Mouse (Mus musculus) frontal cortex, postnatal 10 days (tissue): ENCODE measurements around the gene Mok.
A peak's percentile ranks its signal among the peaks of the same experiment; 100 is the strongest.
"Not testable (repeated sequence)": the region's sequence is repeated elsewhere in the genome, so short reads cannot be mapped to it uniquely, and the experiment has no call there.

Source experiments
- DNase-seq, 2 experiments: peaks; one replicate each; pipeline ENCODE4 v3.0.0; 2022; ENCODE audit warnings: low spot score in 2 of 2, mixed read lengths in 1 of 2

Gene Mok

DNA sequence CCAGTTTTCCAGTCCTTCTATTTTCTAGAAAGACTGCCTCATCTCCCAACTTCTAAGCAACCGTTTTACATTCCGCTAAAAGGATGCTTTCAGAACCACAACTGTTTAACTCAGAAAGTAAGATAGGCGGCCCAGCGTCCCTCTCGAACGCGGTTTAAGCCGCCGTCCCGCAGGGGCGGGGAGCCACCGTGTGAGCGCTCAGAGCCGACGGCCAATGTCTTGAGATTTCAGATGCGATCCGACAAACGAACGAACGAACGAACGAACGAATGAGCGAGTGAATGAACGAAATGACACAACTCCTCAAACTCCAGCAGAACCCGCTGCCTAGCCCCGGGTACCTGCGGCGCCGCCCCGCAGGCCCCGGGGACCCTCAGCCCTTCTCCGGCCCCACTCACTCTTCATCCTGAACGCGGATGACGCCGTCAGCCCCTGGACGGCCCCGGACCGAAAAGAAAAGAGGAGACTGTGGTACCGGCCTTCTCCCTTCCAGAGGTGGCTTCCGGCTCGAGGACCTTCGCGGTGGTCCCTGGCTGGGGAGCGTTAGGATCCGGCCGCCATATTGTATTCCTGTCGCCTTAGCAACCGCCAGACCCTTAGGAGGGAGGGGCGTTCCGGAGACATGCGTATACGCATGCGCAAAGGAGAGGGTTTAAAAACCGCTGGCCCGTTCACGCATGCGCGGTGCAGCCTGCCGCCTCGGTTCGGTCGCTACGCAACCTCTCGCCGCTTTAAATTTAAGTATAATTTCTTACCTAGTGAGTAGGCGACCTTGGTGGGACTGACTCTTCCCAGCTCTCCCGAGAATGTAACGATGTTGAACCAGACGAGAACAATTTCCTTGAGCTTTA lies at the start of gene Mok:
Mok (minus strand) TSS at position 592 of the 851 bp plus-strand sequence.
- peak; percentile 92 to 96 for DNase-seq

DNA sequence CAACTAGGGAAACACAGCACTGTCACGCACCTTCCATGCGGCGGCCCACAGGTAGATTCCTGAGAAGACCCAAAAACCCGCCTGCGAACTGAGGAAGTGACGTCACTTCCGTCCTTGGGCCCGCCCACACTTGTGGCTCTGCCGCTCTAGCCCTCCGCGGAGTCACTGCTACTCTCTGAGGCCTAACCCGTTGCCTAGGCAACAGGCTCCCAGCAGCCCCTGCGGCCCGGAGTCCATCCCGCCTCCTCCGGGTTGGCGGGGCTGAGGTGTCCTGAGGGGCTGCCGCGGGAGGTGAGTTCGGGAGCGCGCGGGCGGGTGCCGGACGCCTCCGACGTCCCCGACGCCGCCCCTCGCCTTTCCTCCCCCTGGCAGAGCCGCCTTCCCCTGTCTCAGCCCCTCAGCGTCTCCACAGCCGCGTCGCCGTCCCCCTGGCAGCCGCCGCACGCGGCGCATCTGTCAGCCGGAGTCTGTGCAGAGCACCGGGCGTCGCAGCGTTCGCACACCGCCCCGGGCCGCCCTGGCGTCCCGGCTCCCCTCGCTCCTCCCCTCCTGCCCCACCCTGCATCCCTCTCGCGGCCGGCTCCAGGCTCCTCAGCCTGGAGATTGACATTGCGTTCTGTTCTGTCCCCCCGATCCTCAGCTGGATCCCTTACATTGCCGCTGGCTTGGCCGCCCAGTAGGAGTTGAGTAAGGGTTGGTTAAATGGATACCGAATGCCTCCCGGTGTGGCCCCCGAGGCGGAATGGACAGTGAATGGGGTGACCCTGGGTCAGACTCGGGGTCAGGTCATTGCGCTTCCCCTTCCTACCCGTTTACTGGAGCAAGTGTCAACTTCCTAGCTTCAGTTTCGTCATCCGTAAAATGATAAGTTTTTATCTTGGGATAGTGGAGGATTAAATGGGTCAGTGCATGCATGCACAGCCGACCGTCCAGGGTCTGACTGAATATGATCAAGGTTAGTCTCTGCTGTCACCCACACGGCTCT lies 48.6 kb upstream of the Mok start, which contains the start of the genes Cinp and Tecpr2:
Cinp (minus strand) TSS at position 110 of the 985 bp plus-strand sequence.
Tecpr2 (plus strand) TSS at position 229 of the 985 bp plus-strand sequence.
- peak; percentile 95 to 96 for DNase-seq

- no peak for DNase-seq
Measured at GRCm38 (mm10) chr12:110888606-110889005, 47.9 kb upstream of the Mok start.

GRCm38 (mm10) chr12:110888106-110888505 lies 47.4 kb upstream of the Mok start:
- DNase-seq = no peak

GRCm38 (mm10) chr12:110885251-110885650 lies 44.5 kb upstream of the Mok start:
- no peak for DNase-seq

DNA sequence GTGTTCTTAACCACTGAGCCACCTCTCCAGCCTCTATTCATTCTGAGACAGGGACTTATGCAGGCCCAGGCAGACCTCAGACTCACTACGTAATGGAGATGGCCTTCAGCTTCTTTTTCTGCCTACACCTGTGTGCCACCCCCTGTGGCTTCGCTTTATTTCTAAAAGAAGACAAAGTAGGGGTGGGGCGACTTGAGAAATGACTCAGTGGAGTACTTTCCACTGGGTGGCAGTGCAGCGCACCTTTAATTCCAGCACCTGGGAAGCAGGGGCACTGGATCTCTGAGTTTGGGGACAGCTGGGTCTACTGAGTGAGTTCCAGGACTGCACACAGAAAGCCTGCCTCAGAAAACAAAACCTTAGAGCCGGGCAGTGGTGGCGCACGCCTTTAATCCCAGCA lies 41.6 kb upstream of the Mok start:
- DNase-seq = no peak

- DNase-seq = no peak
Measured at GRCm38 (mm10) chr12:110875351-110875750, 34.6 kb upstream of the Mok start.

- no peak for DNase-seq
Measured at GRCm38 (mm10) chr12:110871247-110871646, 30.5 kb upstream of the Mok start.

DNA sequence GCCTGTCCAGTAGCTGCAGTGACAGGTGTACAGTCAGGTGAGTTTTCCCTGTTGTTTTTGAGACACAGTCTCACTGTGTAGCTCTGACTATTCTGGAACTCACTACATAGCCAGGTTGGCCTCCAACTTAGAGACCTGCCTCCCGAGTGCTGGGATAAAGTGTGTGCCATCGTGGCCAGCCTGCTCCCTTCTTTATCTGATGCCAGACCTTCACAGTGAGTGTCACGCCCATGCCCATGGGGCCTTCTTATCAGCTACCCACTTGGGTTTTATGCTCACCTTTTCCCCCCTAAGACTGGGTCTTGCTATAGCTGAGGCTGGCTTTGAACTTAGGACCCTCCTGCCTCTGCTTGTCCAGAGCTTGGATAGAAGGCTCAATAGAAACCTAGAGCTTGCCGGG lies 29.4 kb upstream of the Mok start:
- no peak for DNase-seq

DNA sequence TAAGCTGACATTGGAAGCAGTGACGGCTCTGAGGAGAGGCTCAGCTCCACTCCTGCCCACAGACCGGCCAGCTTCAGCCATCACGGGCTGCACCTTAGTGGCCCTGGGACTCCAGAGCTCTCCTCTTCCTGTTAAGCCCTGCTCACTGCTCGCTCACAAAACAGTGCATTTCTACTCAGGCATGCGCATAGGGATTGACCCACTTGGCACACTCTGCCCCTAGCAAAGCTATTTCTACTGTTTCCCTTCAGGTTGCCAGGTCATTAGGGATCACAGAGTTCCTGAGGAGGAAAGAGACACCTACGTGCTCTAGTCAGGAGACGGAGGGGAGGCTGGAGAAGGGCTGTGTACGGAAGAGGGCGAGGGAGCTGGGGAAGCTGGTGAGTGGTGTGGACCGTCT lies 25.2 kb upstream of the Mok start:
- no peak for DNase-seq

DNA sequence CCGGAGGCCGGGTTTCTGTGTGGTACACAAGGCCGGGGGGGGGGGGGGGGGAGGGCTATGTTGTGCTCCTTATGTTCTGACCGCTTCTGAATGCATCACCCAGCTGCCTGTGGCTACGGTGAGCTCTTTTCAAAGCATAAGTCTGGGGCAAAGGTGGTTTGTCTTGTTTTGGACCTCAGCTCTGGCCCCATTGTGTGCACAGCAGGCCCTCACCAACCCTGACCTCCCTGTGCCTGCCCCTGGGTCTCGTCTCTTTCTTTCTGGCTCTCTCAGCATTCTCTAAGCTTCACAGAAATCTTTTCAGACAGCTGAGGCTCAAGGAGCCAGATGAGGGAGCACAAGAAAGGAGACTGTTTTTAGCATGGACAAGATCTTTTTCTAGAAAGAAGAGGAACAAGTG lies 24.8 kb upstream of the Mok start:
- no peak for DNase-seq

DNA sequence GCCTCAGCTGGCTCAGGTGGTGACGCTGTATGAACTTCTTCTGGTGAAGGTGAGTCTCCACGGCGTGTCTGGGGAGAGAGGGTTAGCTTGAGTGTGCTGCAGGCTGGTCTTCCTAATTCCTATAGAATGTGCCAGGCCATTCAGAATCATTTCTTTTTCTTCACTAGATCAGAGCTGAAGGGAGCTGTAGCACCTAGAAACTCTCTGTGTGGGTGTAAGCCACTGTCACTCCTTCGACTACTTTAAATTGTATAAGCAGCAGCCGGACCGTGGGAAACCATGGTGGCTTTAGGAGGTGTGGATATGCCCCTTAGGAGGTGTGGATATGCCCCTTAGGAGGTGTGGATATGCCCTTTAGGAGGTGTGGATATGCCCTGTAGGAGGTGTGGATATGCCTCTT lies 23.3 kb upstream of the Mok start:
- no peak for DNase-seq

GRCm38 (mm10) chr12:110861256-110861655 lies 20.5 kb upstream of the Mok start:
- DNase-seq = no peak

- no peak for DNase-seq
Measured at GRCm38 (mm10) chr12:110860293-110860692, 19.6 kb upstream of the Mok start.

- not testable (repeated sequence) for DNase-seq
Measured at GRCm38 (mm10) chr12:110858681-110859080, 17.9 kb upstream of the Mok start.

DNA sequence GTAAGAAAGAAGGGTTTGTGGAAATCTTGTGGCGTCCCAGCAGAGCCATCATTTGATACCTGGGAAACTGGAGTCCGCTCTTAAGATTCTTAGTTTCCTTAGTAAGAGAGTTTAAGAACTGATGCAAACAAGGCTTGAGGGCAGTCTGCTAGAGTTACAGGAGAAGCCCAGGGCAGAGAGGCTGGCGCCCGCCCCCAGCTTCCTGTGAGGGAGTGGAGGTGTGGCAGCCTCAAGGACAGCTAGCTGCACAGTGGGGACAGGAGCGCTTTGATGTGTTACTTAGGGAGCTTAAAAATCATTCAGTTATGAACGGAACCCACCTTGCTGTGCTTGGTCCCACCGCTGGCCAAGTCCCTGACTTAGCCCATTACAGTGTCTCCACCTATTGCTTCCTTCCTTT lies 16.5 kb upstream of the Mok start:
- no peak for DNase-seq

GRCm38 (mm10) chr12:110854786-110855737 lies 14.3 kb upstream of the Mok start:
- no peak for DNase-seq

DNA sequence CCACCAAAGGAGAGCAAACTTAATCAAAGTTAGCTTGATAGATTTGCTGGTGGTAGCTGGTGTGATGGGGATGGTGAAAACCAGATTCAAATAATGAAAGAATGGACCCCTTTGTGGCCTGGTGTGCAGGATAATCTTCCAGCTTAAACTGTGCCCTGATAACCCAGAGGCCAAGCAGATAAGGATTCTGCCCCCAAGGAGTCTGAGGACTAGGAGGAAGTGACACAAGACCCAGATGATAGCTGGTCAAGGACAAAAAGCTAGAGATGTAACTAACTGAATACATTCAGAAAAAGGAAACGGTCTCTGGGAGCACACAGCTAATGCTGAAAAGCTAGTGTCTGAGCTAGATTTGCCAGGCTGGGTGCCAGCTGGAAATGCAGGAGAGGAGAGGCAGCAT lies 11.2 kb upstream of the Mok start:
- DNase-seq = no peak

- DNase-seq = no peak
Measured at GRCm38 (mm10) chr12:110851414-110851813, 10.7 kb upstream of the Mok start.

DNA sequence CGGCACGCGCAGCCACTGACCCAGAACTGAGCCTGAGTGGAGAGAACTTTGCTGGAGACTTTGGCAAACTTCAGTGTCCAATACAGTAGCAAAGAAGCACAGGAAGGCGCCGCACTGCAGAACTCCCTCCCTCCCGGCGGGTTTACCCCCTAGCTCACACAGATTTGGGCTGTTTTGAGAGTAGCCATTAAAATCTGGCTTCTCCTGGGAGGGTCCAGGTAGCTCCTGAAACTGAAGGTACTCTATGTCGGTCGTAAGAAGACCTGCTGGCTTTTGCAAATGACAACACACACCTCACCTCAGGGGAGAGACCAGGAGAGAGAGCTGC lies 10.2 kb upstream of the Mok start:
- no peak for DNase-seq
